Mouse (Mus musculus) embryonic facial prominence, embryonic 12.5 days (tissue): ENCODE results near the gene Kcnma1. TPM values are rescaled to one million over a fixed set of nuclear protein-coding genes. Genes with fewer than 3 reads are reported as not detected.
A peak's percentile ranks its signal among the peaks of the same experiment; 100 is the strongest.

Experiments
- ATAC-seq: fragments of 200-750 bp; cut with Nextera tagmentation; 2 replicates; pipeline ENCODE4 v1.8.0; 2017; ENCODE audit not compliant: insufficient number of reproducible peaks, insufficient read depth, low FRiP score, low TSS enrichment
- H3K27ac ChIP-seq: fragments of 300-500 bp; sonication (generic); 2 replicates; pipeline ENCODE4 v1.5.1; 2016; ENCODE audit warnings: mild to moderate bottlenecking
- H3K27me3 ChIP-seq: fragments of 300-500 bp; sonication (generic); 2 replicates; pipeline ENCODE4 v1.6.1; 2016; ENCODE audit warnings: mild to moderate bottlenecking, moderate library complexity
- H3K36me3 ChIP-seq: fragments of 300-500 bp; sonication (generic); 2 replicates; pipeline ENCODE4 v1.6.1; 2016; ENCODE audit warnings: mild to moderate bottlenecking
- H3K4me1 ChIP-seq: fragments of 300-500 bp; sonication (generic); 2 replicates; pipeline ENCODE4 v1.6.1; 2016
- H3K4me2 ChIP-seq: fragments of 300-500 bp; sonication (generic); replicated peaks from 2 replicates; pipeline ENCODE4 v1.6.1; 2016; ENCODE audit warnings: mild to moderate bottlenecking, moderate library complexity
- H3K4me3 ChIP-seq: fragments of 300-500 bp; sonication (generic); 2 replicates; pipeline ENCODE4 v1.5.1; 2016; ENCODE audit warnings: mild to moderate bottlenecking
- H3K9ac ChIP-seq: fragments of 300-500 bp; sonication (generic); 2 replicates; pipeline ENCODE4 v1.6.1; 2016; ENCODE audit warnings: mild to moderate bottlenecking, moderate library complexity
- H3K9me3 ChIP-seq: fragments of 300-500 bp; sonication (generic); 2 replicates; pipeline ENCODE4 v1.6.1; 2016; ENCODE audit warnings: mild to moderate bottlenecking, moderate library complexity
- whole genome bisulfite sequencing: fragments of 180-500 bp; shearing (Covaris S2); methylation state at CpG from one replicate; pipeline ENCODE4 v1.1.7; 2016; 5-methylcytosine and 5-hydroxymethylcytosine counted together
- polyA plus RNA-seq: library from polyadenylated mRNA; unstranded; fragments of >200 nt; fragmentation: Nextera tagmentation; extraction: Ambion mirVana; gene quantifications from 2 replicates; pipeline ENCODE4 v1.2.1, GENCODE M21; 2016

The Kcnma1 gene
- polyA plus RNA-seq, 1 experiment from 2014 or later = 2.2 TPM

DNA sequence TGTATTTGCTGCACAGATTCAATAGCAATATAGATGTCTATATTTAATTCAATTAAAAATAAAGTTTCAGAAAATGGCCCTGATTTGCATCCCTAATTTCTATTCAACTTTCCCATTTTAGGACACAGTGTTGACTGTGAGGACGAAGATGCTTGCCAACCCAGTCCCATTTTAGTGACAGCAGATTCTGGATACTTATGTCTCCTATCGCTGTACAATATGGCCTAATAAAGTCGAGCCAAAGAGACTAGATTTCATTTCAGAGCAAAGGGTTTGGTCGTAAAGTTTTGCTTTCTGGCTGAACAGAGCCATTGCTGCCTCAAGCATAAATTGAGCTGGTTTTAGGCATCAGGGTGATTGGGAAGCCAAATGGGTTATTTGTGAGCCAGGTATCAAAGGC is 539.2 kb downstream of the Kcnma1 start:
- Histone ChIP-seq H3K9ac (no peak overlapping the region), H3K4me3 (no peak overlapping the region), H3K9me3 (no peaks in the 10 kb centered on the region), H3K4me2 (no peak overlapping the region), H3K27ac (no peak overlapping the region), H3K4me1 (no peaks in the 10 kb centered on the region), H3K36me3 (no peaks in the 10 kb centered on the region), H3K27me3 (no peaks in the 10 kb centered on the region)
- WGBS = 90% methylated on average over 4 of the region's 4 CpGs
- no peak for ATAC-seq

DNA sequence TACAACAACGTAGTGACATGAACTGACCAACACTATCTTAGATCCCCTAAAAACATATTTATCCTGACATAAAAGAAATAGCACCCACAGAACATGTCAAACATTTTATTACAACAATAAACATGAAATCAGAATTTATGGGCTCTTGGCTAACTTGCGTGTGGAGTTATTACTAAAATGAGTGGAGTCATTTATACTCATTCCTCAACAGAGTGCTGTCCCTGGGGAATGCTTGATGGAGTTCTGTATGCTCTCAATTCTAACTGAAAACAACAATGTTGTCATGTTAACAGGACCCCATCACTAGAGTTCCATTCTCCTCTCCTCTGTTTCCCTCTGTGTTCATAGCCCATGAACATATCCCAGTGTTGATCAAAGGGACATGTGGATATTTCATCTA is 544.2 kb downstream of the Kcnma1 start:
- Histone ChIP-seq H3K4me1 (no peaks in the 10 kb centered on the region), H3K36me3 (no peaks in the 10 kb centered on the region), H3K9me3 (no peaks in the 10 kb centered on the region), H3K9ac (no peak overlapping the region), H3K4me3 (no peak overlapping the region), H3K4me2 (no peak overlapping the region), H3K27ac (no peak overlapping the region), H3K27me3 (0 out of 2 replicates have a peak, but pooled peaks cover 3% of the 10 kb centered on the region)
- ATAC-seq = no peak
- 81% methylated on average over 2 of the region's 2 CpGs for WGBS

DNA sequence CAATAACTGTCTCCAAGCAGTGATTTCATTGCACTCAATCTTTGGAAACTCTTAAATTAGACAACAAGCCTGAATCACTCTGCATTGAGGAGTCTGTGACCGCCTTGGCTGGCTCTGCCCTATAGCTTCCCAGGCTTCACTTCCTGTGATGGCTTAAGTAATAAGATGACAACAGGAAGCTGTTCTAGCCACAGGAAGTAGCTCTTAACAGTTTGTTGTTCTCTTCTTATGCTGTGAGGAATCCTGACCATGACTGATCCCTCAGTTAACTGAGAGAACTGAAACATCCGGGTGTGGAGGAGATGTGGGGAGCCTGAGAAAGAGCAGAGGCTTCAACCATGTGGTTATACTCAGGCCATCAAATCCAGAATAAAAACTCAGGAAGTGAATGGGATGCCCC is 549.2 kb downstream of the Kcnma1 start:
- Histone ChIP-seq H3K27me3 (0 out of 2 replicates have a peak, but pooled peaks cover 3% of the 10 kb centered on the region), H3K4me1 (no peaks in the 10 kb centered on the region), H3K4me2 (no peak overlapping the region), H3K27ac (no peak overlapping the region), H3K4me3 (no peak overlapping the region), H3K9ac (no peak overlapping the region), H3K9me3 (no peaks in the 10 kb centered on the region), H3K36me3 (no peaks in the 10 kb centered on the region)
- no peak for ATAC-seq
- 47% methylated on average over 2 of the region's 2 CpGs for WGBS

DNA sequence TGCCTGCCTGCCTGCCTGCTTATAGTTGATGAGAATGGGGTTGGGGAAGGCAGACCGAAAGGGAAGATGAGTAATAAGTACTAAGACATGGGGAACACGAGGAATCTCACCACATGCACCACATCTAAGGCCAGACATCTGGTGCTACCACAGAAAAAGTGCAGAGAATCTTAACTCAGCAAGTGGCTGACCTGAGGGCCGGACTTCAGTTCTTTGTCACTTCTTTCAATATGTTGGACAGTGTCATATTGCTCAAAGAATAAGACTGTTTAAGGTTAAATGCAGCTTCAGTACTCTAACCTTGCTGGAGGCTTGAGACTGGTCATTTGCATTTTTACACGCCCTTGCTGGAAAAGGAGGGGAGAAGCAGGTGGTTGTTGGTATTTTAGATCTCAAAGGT is 555.7 kb downstream of the Kcnma1 start:
- Histone ChIP-seq H3K4me3 (no peak overlapping the region), H3K9me3 (no peaks in the 10 kb centered on the region), H3K27ac (no peak overlapping the region), H3K4me1 (0 out of 2 replicates have a peak, but pooled peaks cover 6% of the 10 kb centered on the region), H3K4me2 (no peak overlapping the region), H3K36me3 (no peaks in the 10 kb centered on the region), H3K9ac (no peak overlapping the region), H3K27me3 (no peaks in the 10 kb centered on the region)
- ATAC-seq = no peak
- WGBS = 48% methylated on average over 4 of the region's 4 CpGs

DNA sequence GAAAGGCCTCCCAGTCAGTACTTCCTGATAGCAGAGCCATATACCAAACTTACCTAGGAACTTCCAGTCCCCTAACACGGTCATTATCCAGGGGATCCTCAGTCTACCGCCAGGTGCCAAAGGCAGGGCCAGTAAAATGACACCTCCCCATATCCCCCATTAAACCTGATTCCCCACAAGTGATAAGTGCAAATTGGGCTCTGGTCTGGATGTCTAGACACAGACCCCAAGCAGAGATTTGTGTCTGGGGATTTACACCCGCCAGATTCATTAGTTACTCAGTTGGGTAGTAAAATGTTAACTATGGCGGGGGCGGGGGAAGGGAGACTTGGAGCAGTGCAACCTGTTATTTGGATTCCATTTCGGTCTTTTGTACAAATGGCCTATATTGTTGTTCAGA is 562.6 kb downstream of the Kcnma1 start:
- H3K27ac ChIP-seq = no peak overlapping the region

DNA sequence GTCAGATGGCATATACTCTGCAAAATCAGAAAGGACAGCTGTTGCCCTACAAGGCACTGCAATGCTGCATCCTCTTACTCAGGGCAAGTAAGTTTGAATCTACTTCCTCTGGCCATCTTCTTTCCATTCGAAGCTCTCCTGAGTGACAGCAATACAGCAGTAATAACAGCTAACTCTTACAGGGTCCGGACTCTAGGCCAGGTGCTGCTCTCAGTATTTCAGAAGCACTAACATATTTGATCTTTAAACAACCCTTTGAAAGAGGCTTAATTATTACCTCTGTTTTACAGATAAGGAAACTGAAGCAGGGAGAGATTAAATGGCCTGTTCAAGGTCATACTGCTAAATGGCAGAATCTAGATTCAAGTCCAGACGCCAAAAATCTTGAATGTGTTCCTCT is 576.8 kb downstream of the Kcnma1 start:
- Histone ChIP-seq H3K27me3 (no peaks in the 10 kb centered on the region), H3K27ac (no peak overlapping the region), H3K36me3 (no peaks in the 10 kb centered on the region), H3K4me2 (no peak overlapping the region), H3K4me3 (no peak overlapping the region), H3K9ac (no peak overlapping the region), H3K9me3 (no peaks in the 10 kb centered on the region), H3K4me1 (no peaks in the 10 kb centered on the region)
- WGBS = 77% methylated on average over 3 of the region's 3 CpGs
- no peak for ATAC-seq

More for the DNA sequence above, 562.6 kb downstream of the Kcnma1 start:
- Histone ChIP-seq H3K36me3 (no peaks in the 10 kb centered on the region), H3K4me2 (no peak overlapping the region), H3K27me3 (no peaks in the 10 kb centered on the region), H3K4me3 (no peak overlapping the region), H3K4me1 (0 out of 2 replicates have a peak, but pooled peaks cover 3% of the 10 kb centered on the region), H3K9ac (no peak overlapping the region), H3K9me3 (no peaks in the 10 kb centered on the region)
- ATAC-seq = no peak
- WGBS = 76% methylated on average over 6 of the region's 6 CpGs

DNA sequence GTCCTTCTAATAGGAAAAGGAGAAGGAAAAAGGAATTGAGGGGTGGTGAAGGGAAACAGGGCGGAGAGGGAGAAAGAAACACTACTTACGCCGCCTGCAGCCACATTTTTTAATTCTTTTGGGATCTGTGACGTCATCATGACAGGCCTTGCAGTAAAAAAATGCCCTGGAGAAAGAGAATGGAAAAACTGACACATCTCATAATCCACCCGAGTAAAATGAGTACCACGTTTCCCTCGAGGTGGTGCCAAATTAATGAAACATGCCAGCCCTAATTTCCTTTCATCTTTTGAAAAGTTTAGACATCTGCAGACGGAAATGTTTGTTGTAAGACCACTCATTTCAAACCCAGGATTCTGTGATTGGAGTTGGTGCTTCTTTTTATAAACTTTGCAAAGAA is 578.4 kb downstream of the Kcnma1 start:
- WGBS = 40% methylated on average over 8 of the region's 8 CpGs
- H3K4me3 ChIP-seq = no peak overlapping the region
- H3K4me2 ChIP-seq = no peak overlapping the region
- ATAC-seq = no peak
- no peaks in the 10 kb centered on the region for H3K4me1 ChIP-seq
- no peak overlapping the region for H3K9ac ChIP-seq
- no peaks in the 10 kb centered on the region for H3K27me3 ChIP-seq
- no peaks in the 10 kb centered on the region for H3K9me3 ChIP-seq
- no peak overlapping the region for H3K27ac ChIP-seq
- H3K36me3 ChIP-seq = no peaks in the 10 kb centered on the region

DNA sequence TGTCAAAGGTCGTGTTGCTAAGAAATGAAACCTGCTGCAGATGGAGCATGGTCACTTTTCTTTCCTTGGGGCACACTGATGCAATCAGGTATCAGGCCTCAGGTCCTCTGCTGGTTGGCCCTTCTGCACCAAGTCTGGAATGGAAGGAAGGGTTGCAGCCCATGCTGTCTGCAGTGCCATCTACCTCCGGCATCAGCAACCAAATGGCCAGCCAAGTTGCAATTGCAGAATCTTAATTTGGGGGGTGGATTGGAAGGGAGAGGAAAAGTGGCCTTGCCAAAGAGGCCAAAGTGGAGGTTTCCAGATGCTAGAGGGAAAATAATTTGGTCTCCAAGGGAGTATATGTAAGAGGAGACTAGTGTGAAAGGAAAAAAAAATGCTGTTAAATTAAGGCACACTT is 584.3 kb downstream of the Kcnma1 start:
- no peak overlapping the region for H3K27ac ChIP-seq
- no peak overlapping the region for H3K4me3 ChIP-seq
- H3K36me3 ChIP-seq = no peaks in the 10 kb centered on the region
- H3K4me2 ChIP-seq = no peak overlapping the region
- peaks cover 14% of the 10 kb centered on the region; the same call in 1 of the 2 replicates for H3K4me1 ChIP-seq
- H3K9me3 ChIP-seq = no peaks in the 10 kb centered on the region
- 77% methylated on average over 2 of the region's 2 CpGs for WGBS
- no peaks in the 10 kb centered on the region for H3K27me3 ChIP-seq
- ATAC-seq = no peak
- H3K9ac ChIP-seq = no peak overlapping the region

DNA sequence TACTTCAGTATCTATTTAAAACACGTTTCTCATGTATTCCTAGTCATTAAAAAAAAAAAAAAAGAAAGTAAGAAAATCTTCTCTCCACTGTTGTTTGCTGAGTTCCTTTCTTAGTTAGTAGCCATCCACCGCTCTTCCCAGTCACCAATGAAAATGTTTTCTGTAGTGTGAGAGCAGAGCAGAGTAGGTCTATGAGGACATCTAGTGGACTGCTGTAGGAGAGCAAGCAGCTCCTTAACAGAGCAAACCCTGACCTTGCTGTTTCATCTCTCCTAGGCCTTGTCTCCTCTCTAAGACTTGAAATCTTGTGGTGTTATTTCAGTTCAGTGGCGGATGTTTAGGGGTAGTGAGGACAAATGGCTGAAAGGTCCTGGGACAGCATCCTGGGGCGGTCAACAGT is 585.2 kb downstream of the Kcnma1 start:
- no peak overlapping the region for H3K27ac ChIP-seq
- H3K27me3 ChIP-seq = no peaks in the 10 kb centered on the region
- no peaks in the 10 kb centered on the region for H3K36me3 ChIP-seq
- no peak overlapping the region for H3K4me3 ChIP-seq
- H3K9me3 ChIP-seq = no peaks in the 10 kb centered on the region
- no peak for ATAC-seq
- no peak overlapping the region for H3K9ac ChIP-seq
- H3K4me1 ChIP-seq = peaks cover 14% of the 10 kb centered on the region; the same call in 1 of the 2 replicates
- WGBS = 25% methylated on average over 4 of the region's 4 CpGs
- no peak overlapping the region for H3K4me2 ChIP-seq

DNA sequence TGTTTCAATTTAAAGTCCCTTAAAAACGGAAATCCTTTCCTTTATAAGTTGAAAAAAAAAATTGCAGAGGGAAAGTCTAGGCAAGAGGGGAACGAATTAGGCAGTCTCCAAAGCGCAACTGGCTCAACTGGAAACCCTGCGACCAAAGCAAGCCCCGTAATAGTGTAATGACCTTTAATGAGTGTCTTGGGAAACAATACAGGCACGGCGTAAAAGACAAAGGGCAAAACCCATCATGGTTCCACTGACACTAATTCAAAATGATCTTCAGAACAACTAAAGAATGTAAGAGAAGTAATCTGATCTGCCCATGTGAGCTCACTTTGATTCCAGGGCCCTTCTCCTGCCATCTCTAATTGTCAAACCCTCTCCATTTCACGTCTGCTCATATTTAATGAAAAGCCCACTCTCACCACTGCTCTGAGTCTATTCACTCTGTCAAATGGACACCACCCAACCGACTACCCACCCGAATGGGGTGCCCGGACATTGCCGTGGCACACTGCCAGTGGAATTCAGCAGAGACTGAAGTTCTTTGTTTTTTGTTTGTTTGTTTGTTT is 591.7 kb downstream of the Kcnma1 start:
- 30% methylated on average over 12 of the region's 12 CpGs for WGBS
- ATAC-seq = peak; percentile 80
- H3K4me2 ChIP-seq = no peak overlapping the region
- no peaks in the 10 kb centered on the region for H3K9me3 ChIP-seq
- H3K4me3 ChIP-seq = no peak overlapping the region
- H3K9ac ChIP-seq = no peak overlapping the region
- H3K4me1 ChIP-seq = peaks cover 24% of the 10 kb centered on the region
- H3K36me3 ChIP-seq = no peaks in the 10 kb centered on the region
- peaks cover 15% of the 10 kb centered on the region; the same call in 1 of the 2 replicates for H3K27me3 ChIP-seq
- no peak overlapping the region for H3K27ac ChIP-seq

DNA sequence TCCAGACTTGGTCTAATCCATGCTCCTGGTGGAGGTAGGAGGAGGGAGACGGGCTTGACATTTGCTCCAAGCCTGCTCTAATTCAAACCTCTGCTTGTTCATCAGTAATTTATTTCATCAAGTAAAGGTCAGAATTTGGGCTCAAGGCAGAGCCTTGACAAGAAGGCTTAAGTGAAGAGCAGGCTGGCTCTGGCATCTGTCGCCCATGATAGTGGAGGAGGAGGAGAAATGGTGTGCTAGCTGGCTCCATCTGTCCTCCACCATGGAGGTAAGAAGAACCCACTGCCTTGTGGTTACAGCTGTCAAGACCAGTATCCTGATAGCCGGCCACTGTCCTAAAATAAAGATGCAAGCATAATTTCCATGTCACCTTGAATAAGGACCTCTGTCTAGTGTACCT is 595.3 kb downstream of the Kcnma1 start:
- no peak for ATAC-seq
- WGBS = 86% methylated on average over 3 of the region's 3 CpGs
- Histone ChIP-seq H3K4me3 (no peak overlapping the region), H3K27ac (no peak overlapping the region), H3K36me3 (no peaks in the 10 kb centered on the region), H3K9me3 (no peaks in the 10 kb centered on the region), H3K9ac (no peak overlapping the region), H3K4me1 (peaks cover 15% of the 10 kb centered on the region), H3K27me3 (peaks cover 16% of the 10 kb centered on the region; the same call in 1 of the 2 replicates), H3K4me2 (no peak overlapping the region)

DNA sequence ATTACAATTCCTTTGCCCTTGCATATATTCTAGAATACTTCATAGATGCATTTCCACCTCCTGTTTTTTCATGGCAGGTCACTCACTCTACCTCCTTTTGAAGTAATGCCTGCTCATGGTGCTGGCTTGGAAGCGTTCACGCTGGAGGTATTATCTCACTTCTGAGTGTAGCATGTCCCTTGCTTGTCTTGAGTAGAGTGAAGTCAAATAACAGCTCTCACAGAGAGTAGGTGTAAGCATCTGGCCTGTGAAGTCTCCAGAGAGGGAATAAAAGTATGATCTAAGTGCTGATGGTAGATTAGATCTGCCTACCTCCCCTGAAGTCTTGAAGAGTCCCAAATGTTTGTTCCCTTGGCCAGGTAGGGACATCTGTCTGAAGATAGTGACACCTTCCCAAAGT is 607.2 kb downstream of the Kcnma1 start:
- Histone ChIP-seq H3K27ac (no peak overlapping the region), H3K9ac (no peak overlapping the region), H3K36me3 (no peaks in the 10 kb centered on the region), H3K4me1 (no peaks in the 10 kb centered on the region), H3K27me3 (no peaks in the 10 kb centered on the region), H3K4me3 (no peak overlapping the region), H3K9me3 (no peaks in the 10 kb centered on the region), H3K4me2 (no peak overlapping the region)
- ATAC-seq = no peak
- WGBS = 82% methylated on average over 2 of the region's 2 CpGs
